Mouse (Mus musculus) heart, adult 8-10 months (tissue): ENCODE results near the gene Cdkn2b. TPM values are rescaled to one million over a fixed set of nuclear protein-coding genes. Genes with fewer than 3 reads are reported as not detected.
A peak's percentile ranks its signal among the peaks of the same experiment; 100 is the strongest.

Experiments
- DNase-seq: peaks from one replicate; pipeline ENCODE4 v3.0.0; 2022; ENCODE audit warnings: low spot score
- total RNA-seq, 4 experiments: library from RNA; stranded (reverse); gene quantifications; 2 replicates each; pipeline ENCODE4 v1.2.4; 2022

Gene Cdkn2b
- total RNA-seq, 4 experiments from 2014 or later = 0.50 to 1.9 (median 0.71) TPM

GRCm38 (mm10) chr4:89293516-89293915 lies 17.3 kb downstream of the Cdkn2b start:
- DNase-seq = no peak

GRCm38 (mm10) chr4:89289028-89289427 lies 21.8 kb downstream of the Cdkn2b start:
- DNase-seq = no peak

- no peak for DNase-seq
Observed at GRCm38 (mm10) chr4:89286566-89286965, 24.3 kb downstream of the Cdkn2b start.

- DNase-seq = no peak
Observed at GRCm38 (mm10) chr4:89285688-89286087, 25.2 kb downstream of the Cdkn2b start.

GRCm38 (mm10) chr4:89282661-89283060 lies 28.2 kb downstream of the Cdkn2b start:
- no peak for DNase-seq

GRCm38 (mm10) chr4:89282036-89282566 lies 28.7 kb downstream of the Cdkn2b start:
- no peak for DNase-seq

- DNase-seq = no peak
Observed at GRCm38 (mm10) chr4:89281236-89281635, 29.6 kb downstream of the Cdkn2b start.

- no peak for DNase-seq
Observed at GRCm38 (mm10) chr4:89279641-89280040, 31.2 kb downstream of the Cdkn2b start.

GRCm38 (mm10) chr4:89277381-89277940 lies 33.4 kb downstream of the Cdkn2b start:
- no peak for DNase-seq

- DNase-seq = no peak
Observed at GRCm38 (mm10) chr4:89276669-89277219, 34.1 kb downstream of the Cdkn2b start.

GRCm38 (mm10) chr4:89275811-89276584 lies 34.8 kb downstream of the Cdkn2b start:
- DNase-seq = no peak

- no peak for DNase-seq
Observed at GRCm38 (mm10) chr4:89274829-89275548, 35.9 kb downstream of the Cdkn2b start.

- DNase-seq = peak; percentile 21
Observed at GRCm38 (mm10) chr4:89274006-89274405, 36.8 kb downstream of the Cdkn2b start.

GRCm38 (mm10) chr4:89273585-89273984 lies 37.3 kb downstream of the Cdkn2b start:
- DNase-seq = no peak

GRCm38 (mm10) chr4:89272961-89273540 lies 37.8 kb downstream of the Cdkn2b start:
- no peak for DNase-seq

- DNase-seq = no peak
Observed at GRCm38 (mm10) chr4:89272101-89272718, 38.6 kb downstream of the Cdkn2b start.

- DNase-seq = no peak
Observed at GRCm38 (mm10) chr4:89257768-89258167, 53.1 kb downstream of the Cdkn2b start.
